Mouse (Mus musculus) cortical plate, adult 2 months (tissue): Measurements from ENCODE around the gene Lamtor1. TPM values are rescaled to one million over a fixed set of nuclear protein-coding genes. Genes with fewer than 3 reads are reported as not detected.

Experiments
- H3K27ac ChIP-seq: fragments of 200-500 bp; 2 replicates; pipeline ENCODE4 v1.5.1; 2012; ENCODE audit warnings: low read length, control low read depth, inconsistent platforms; ENCODE audit not compliant: insufficient read depth
- H3K4me1 ChIP-seq: fragments of 200-500 bp; 2 replicates; pipeline ENCODE4 v1.6.1; 2011; ENCODE audit warnings: low read length; ENCODE audit not compliant: control insufficient read depth, insufficient read depth
- H3K4me3 ChIP-seq: fragments of 200-500 bp; 2 replicates; pipeline ENCODE4 v1.5.1; 2011; ENCODE audit warnings: mild to moderate bottlenecking, low read length, control low read depth; ENCODE audit not compliant: insufficient read depth
- CTCF ChIP-seq: fragments of 200-500 bp; IDR thresholded peaks from 2 replicates; pipeline ENCODE4 v1.5.1; 2011; ENCODE audit warnings: mild to moderate bottlenecking, control low read depth, low read length; ENCODE audit not compliant: insufficient read depth; ENCODE audit errors: extremely low read depth
- POLR2A ChIP-seq: fragments of 200-500 bp; IDR thresholded peaks from 2 replicates; pipeline ENCODE4 v1.6.1; 2011; ENCODE audit warnings: mild to moderate bottlenecking, low read length, control low read depth; ENCODE audit not compliant: insufficient read depth; ENCODE audit errors: extremely low read depth
- polyA plus RNA-seq: library from polyadenylated mRNA; depleted of rRNA; stranded (reverse); fragments of >200 nt; gene quantifications from 2 replicates; pipeline ENCODE4 v1.2.3, GENCODE M21; 2012; rRNA removed

Gene Lamtor1
- polyA plus RNA-seq, 1 experiment, result 213 TPM

- TF ChIP-seq POLR2A (no peak), CTCF (no peak)
- no peak overlapping the region for H3K4me3 ChIP-seq
- no peaks in the 10 kb centered on the region for H3K4me1 ChIP-seq
- no peak overlapping the region for H3K27ac ChIP-seq
These were observed 59.9 kb downstream of the Lamtor1 start for GRCm38 (mm10) chr7:101965606-101966005.

GRCm38 (mm10) chr7:101967256-101967655, 61.6 kb downstream of the Lamtor1 start:
- Histone ChIP-seq H3K4me1 (no peaks in the 10 kb centered on the region), H3K4me3 (no peak overlapping the region), H3K27ac (no peak overlapping the region)
- TF ChIP-seq CTCF (no peak), POLR2A (no peak)

DNA sequence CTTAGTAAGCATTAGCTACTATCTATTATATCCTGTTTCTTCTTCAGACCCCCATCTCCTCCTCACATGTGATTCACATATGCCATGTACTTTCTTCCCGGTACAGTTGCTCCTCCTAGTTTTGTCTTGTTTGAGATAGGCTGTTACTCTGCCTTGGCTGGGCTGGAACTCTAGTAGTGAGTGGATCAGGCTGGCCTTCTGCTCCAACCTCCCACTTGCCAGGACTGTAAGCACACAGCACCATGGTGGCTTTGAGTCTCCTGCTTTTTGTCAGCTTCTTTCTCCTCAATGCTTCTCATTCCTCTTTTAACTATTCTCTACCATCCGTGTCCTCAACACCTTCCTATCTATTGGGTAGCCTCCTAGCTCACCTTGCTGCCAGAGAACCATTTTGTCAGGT, 63.0 kb downstream of the Lamtor1 start:
- Histone ChIP-seq H3K27ac (no peak overlapping the region), H3K4me3 (no peak overlapping the region), H3K4me1 (no peaks in the 10 kb centered on the region)
- TF ChIP-seq CTCF (no peak), POLR2A (no peak)

DNA sequence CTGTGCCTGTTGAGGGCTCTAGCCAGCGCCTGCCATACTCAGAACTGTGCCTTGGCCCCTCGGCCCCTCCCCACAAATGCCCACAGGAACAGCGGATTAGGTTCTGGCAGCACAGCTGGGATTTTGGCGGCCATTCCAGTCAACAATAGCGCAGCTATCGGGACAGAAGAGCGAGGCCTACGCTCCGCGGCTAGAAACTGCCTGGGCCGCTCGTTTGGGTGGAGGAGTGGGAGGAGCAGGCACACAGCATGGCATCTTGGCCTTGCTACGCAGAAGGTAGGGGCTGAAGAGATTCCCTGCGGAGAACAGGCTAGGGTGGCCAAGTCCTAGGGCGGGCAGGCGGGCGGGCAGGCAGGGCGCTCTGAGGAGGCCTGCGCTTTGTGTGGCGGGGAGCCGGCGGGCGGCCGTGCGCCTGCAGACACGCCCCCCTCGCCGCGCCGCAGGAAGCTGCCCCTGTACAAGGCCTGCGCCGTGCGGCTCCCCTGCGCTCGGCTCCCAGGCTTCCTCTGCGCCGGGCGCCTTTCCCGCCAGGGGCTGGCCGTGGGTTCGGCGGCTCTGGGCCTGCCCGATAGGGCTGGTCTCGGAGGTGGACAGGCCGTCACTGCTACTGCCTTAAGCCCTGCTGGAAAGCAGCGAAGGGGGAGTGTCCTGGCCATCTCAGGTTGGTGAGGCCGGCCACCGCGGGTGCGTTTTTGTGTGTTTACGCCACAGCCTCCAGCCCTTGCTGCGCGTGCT, 64.2 kb downstream of the Lamtor1 start:
- H3K4me1 ChIP-seq, result peaks cover 2% of the 10 kb centered on the region; the same call in 1 of the 2 replicates
- no peak for TF ChIP-seq POLR2A
- TF ChIP-seq CTCF, result no peak

DNA sequence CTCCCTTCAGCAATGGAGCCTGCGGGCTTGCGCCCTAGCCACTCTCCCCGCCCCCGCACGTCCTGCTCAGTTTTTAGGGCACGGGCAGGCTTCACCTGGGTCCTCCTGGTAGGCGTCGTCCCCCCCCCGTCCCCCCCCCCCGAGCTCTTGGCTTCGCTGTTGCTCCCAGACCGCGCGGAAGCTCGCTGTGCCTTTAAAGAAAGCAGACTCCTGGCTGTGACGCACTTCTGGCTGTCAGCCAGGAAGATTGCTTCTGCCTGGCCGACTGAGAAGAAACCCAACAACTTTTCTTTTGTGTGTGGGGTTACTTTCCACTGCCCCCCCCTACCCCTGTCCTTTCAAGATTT, 64.7 kb downstream of the Lamtor1 start:
- Histone ChIP-seq H3K27ac (peak overlapping the region; percentile 92), H3K4me1 (peaks cover 4% of the 10 kb centered on the region; the same call in 1 of the 2 replicates), H3K4me3 (peak overlapping the region; percentile 74)
- TF ChIP-seq CTCF, result no peak
- peak; percentile 53; the same call in 1 of the 2 replicates for TF ChIP-seq POLR2A

More for the DNA sequence above, 64.2 kb downstream of the Lamtor1 start:
- Histone ChIP-seq H3K27ac (peak overlapping the region; percentile 92), H3K4me3 (peak overlapping the region; percentile 74)

GRCm38 (mm10) chr7:101970821-101971461, 65.2 kb downstream of the Lamtor1 start:
- Histone ChIP-seq H3K27ac (peak overlapping the region; percentile 73), H3K4me1 (peaks cover 4% of the 10 kb centered on the region; the same call in 1 of the 2 replicates), H3K4me3 (peak overlapping the region; percentile 74)
- TF ChIP-seq POLR2A, result 0 out of 2 replicates have a peak, but pooled peaks have one; percentile 14
- no peak for TF ChIP-seq CTCF

GRCm38 (mm10) chr7:101971721-101972120, 66.0 kb downstream of the Lamtor1 start:
- Histone ChIP-seq H3K27ac (peak overlapping the region; percentile 73; the same call in 1 of the 2 replicates), H3K4me1 (peaks cover 4% of the 10 kb centered on the region; the same call in 1 of the 2 replicates), H3K4me3 (no peak overlapping the region; the same call in 1 of the 2 replicates)
- TF ChIP-seq CTCF (no peak), POLR2A (no peak)

DNA sequence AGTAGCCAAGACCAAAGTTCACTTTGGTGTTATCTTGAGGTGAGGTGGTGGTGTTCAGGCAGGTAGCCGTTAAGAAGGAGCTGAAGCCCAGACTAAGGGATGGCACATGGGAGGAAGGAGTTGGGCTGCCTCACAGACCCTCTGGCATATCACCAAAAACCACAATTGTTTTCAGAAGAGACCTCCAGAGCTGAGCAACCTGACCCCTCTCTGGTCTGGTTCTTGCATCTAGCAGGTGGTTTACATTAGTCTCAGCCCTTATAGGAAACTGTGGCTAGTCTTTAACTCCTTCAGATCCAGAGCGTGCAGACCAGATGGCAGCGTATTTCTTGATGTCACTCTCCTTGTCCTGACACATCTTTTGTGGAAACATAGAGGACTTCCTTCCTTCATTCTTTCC, 68.0 kb downstream of the Lamtor1 start:
- no peak for TF ChIP-seq POLR2A
- no peak for TF ChIP-seq CTCF

DNA sequence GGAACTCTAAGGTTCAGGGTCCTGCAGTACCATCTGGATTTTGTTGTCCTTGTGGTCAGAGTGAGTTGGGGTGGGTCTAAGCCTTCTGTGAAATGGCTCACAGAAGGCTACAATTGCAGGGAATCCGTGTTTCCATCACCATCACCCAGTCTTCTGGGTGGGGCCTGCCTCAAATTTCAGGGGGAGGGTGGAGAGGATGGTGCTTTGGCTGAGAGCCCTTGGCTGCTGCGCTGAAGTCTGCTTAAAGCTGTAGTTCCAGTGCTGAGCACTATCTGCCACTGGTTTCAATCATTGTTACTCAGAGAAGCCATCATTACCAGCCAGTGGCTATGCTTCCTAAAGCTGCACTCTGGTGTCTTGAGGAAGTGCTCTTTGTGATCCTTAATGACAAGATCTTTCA, 68.8 kb downstream of the Lamtor1 start:
- TF ChIP-seq POLR2A (no peak), CTCF (no peak)
- Histone ChIP-seq H3K4me1 (peaks cover 4% of the 10 kb centered on the region; the same call in 1 of the 2 replicates), H3K4me3 (no peak overlapping the region), H3K27ac (no peak overlapping the region)

More for the DNA sequence above, 68.0 kb downstream of the Lamtor1 start:
- Histone ChIP-seq H3K4me3 (no peak overlapping the region), H3K27ac (no peak overlapping the region), H3K4me1 (peaks cover 4% of the 10 kb centered on the region; the same call in 1 of the 2 replicates)

Other genes starting within 250 kb of the Lamtor1 start
- 41.8 and 48.1 TPM in 2 replicates for gene Clpb, start 242.3 kb upstream of the Lamtor1 start, polyA plus RNA-seq
- gene Phox2a, start 87.6 kb upstream of the Lamtor1 start, polyA plus RNA-seq, result not detected in 2 replicates
- 36.5 and 40.7 TPM in 2 replicates for gene Inppl1, start 67.7 kb upstream of the Lamtor1 start, polyA plus RNA-seq
- gene Folr2, start 48.7 kb upstream of the Lamtor1 start, polyA plus RNA-seq, result 1.1 and 2.1 TPM in 2 replicates
- gene Anapc15, start 42.2 kb upstream of the Lamtor1 start, polyA plus RNA-seq, result 60.3 and 63.5 TPM in 2 replicates
- 0.81 and 1.5 TPM in 2 replicates for gene Folr1, start 35.1 kb upstream of the Lamtor1 start, polyA plus RNA-seq
- gene Tomt, start 455 bp downstream of the Lamtor1 start, polyA plus RNA-seq, result 0.15 and 0.19 TPM in 2 replicates
- gene Lrrc51, start 28.0 kb downstream of the Lamtor1 start, polyA plus RNA-seq, result 11.8 and 12.6 TPM in 2 replicates
- 51.6 and 54.9 TPM in 2 replicates for gene Numa1, start 28.2 kb downstream of the Lamtor1 start, polyA plus RNA-seq
- gene Il18bp, start 112.8 kb downstream of the Lamtor1 start, polyA plus RNA-seq, result 11.8 and 12.7 TPM in 2 replicates
- 55.9 and 59.4 TPM in 2 replicates for gene Rnf121, start 159.6 kb downstream of the Lamtor1 start, polyA plus RNA-seq
- 38.4 and 43.8 TPM in 2 replicates for gene Xndc1, start 159.6 kb downstream of the Lamtor1 start, polyA plus RNA-seq
- gene Xntrpc, start 159.8 kb downstream of the Lamtor1 start, polyA plus RNA-seq, result 1.9 and 2.8 TPM in 2 replicates
- 0.53 and 2.0 TPM in 2 replicates for gene Trpc2, start 177.2 kb downstream of the Lamtor1 start, polyA plus RNA-seq
- 0.23 TPM in 1 of 2 replicates, not detected in the other for gene Art1, start 195.8 kb downstream of the Lamtor1 start, polyA plus RNA-seq
- gene Art5, start 203.6 kb downstream of the Lamtor1 start, polyA plus RNA-seq, result not detected in 2 replicates
- gene Chrna10, start 210.9 kb downstream of the Lamtor1 start, polyA plus RNA-seq, result 0.04 TPM in 1 of 2 replicates, not detected in the other